In the genomic region with DNA sequence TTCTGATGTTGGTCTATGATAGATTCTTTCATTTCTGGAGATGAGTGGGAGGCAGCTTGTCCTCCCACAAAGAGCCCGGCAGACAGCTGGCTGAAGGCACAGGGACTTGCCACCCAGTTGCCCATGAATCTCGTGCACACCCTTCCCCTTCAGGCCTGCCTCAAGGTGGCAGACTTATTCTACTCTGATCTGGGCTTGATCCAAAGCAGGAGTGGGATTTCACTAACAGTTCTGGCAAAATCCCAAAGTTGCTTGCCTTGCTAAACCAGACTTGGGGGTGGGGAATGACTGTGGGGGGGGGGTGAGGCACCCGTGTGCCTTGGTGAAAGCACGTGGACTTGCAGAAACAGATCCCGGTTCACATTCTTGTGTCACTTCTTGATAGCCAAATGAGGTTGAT, we compare ENCODE assay signal across 8 mouse cellular contexts. TPM values are rescaled to one million over a fixed set of nuclear protein-coding genes. Genes with fewer than 3 reads are reported as not detected.
DNase-seq lines count a peak whose midpoint lies in the region; ATAC-seq and TF ChIP-seq lines count a peak whose summit lies in the region.

No protein-coding gene starts in this region.

- TF ChIP-seq CTCF in gastrocnemius, adult 2 months (IDR thresholded peaks at IDR 0.05), result peak; percentile 61
- peak in 1 of 2 experiments; percentile 86; a peak in 2 of 4 replicates for TF ChIP-seq CTCF in CH12.LX (conservative IDR thresholded peaks at IDR 0.05 in 1 of 2, IDR thresholded peaks at IDR 0.05 in 1 of 2; ENCODE audit: low read depth in 2 of 2, low read length in 2 of 2)

- dilution Hi-C loops in CH12.LX (cut with MboI; ENCODE audit: extremely low pct_ligation_motif_present, extremely low pct_unique_long_range_greater_than_20kb, low sequenced_read_pairs), result no loop called here

- peak; percentile 31 for DNase-seq in gastrocnemius, adult 2 months
- no peak for DNase-seq in gastrocnemius, postnatal 4 days (ENCODE audit: low spot score in 2 of 2)
- peak; percentile 65 for DNase-seq in CH12.LX (ENCODE audit: extremely low read depth)
- peak; percentile 26 to 28 for DNase-seq in cerebellum, postnatal 36 days
- peak; percentile 8 to 22 for DNase-seq in heart, postnatal 36 days
- DNase-seq in limb, embryonic 14.5 days (ENCODE audit: low spot score), result peak; percentile 87
- peak; percentile 83 for DNase-seq in retina, postnatal 1 day
- no peak for DNase-seq in thymus, postnatal 14 days

- 15% methylated on average over 5 of the region's 5 CpGs for WGBS in limb, embryonic 14.5 days

- H3K36me3 ChIP-seq in CH12.LX (replicated peaks in 1 of 2; ENCODE audit: control insufficient read depth in 1 of 2, insufficient read depth in 1 of 2, low read length in 1 of 2), result no peaks in the 10 kb centered on the region
- H3K36me3 ChIP-seq in limb, embryonic 14.5 days (ENCODE audit: control insufficient read depth, insufficient read depth, low read length), result no peaks in the 10 kb centered on the region

- no peak for ATAC-seq in limb, embryonic 14.5 days (ENCODE audit: low FRiP score, low read depth)

- H3K79me2 ChIP-seq in CH12.LX (replicated peaks; ENCODE audit: control insufficient read depth, extremely low read depth, insufficient read depth, poor library complexity, severe bottlenecking), result no peaks in the 10 kb centered on the region

- no peaks in the 10 kb centered on the region for H3K27me3 ChIP-seq in CH12.LX (replicated peaks)
- no peaks in the 10 kb centered on the region for H3K27me3 ChIP-seq in limb, embryonic 14.5 days (ENCODE audit: control insufficient read depth, insufficient read depth, low read length)

- no peak overlapping the region for H3K9ac ChIP-seq in CH12.LX (ENCODE audit: insufficient read depth, low read depth)
- no peak overlapping the region for H3K9ac ChIP-seq in limb, embryonic 14.5 days (ENCODE audit: low read depth, low read length, severe bottlenecking)

- H3K4me1 ChIP-seq in CH12.LX (ENCODE audit: control insufficient read depth in 1 of 2, insufficient read depth in 2 of 2), result peaks cover 3 to 38% of the 10 kb centered on the region in 2 experiments; a peak in 3 of 4 replicates
- no peaks in the 10 kb centered on the region for H3K4me1 ChIP-seq in limb, embryonic 14.5 days (ENCODE audit: control insufficient read depth, insufficient read depth, low read length)

- peak overlapping the region; percentile 62 for H3K27ac ChIP-seq in gastrocnemius, adult 2 months
- H3K27ac ChIP-seq in CH12.LX (ENCODE audit: insufficient read depth, low read depth), result no peak overlapping the region
- H3K27ac ChIP-seq in limb, embryonic 14.5 days (replicated peaks; ENCODE audit: low read depth, low read length), result no peak overlapping the region

- H3K9me3 ChIP-seq in CH12.LX (replicated peaks; ENCODE audit: low read length), result no peaks in the 10 kb centered on the region
- no peaks in the 10 kb centered on the region for H3K9me3 ChIP-seq in limb, embryonic 14.5 days (ENCODE audit: control insufficient read depth, low read length)

- no peak overlapping the region for H3K4me3 ChIP-seq in gastrocnemius, adult 2 months
- H3K4me3 ChIP-seq in CH12.LX (replicated peaks in 1 of 3; ENCODE audit: low read depth in 2 of 3, low read length in 2 of 3, poor library complexity in 1 of 3), result no peak overlapping the region
- no peak overlapping the region for H3K4me3 ChIP-seq in limb, embryonic 14.5 days (replicated peaks; ENCODE audit: low read length)

- intact Hi-C loops in gastrocnemius, adult 2 months (cut with DNase I), result no loop called here
- intact Hi-C loops in heart, postnatal 36 days (cut with DNase I), result loop anchor here (2.0 to 5.0 kb wide), 3 partner anchors 123 to 241 kb away; no protein-coding TSS in a partner anchor

- no peak for TF ChIP-seq EP300 in CH12.LX (IDR thresholded peaks at IDR 0.05; ENCODE audit: low read length)

- no peak for TF ChIP-seq POLR2A in CH12.LX (IDR thresholded peaks at IDR 0.05; ENCODE audit: low read depth, low read length)
- no peak for TF ChIP-seq POLR2A in limb, embryonic 14.5 days (IDR thresholded peaks at IDR 0.05; ENCODE audit: borderline replicate concordance, extremely low read depth, insufficient read depth, insufficient read length)

- in situ Hi-C loops in CH12.LX (cut with MboI; ENCODE audit: low pct_ligation_motif_present, low pct_unique_long_range_greater_than_20kb, low sequenced_read_pairs), result loop anchor here (10.0 kb wide), 1 partner anchor 145 kb away; no protein-coding TSS in a partner anchor

- peak overlapping the region; percentile 58 for H3K4me2 ChIP-seq in CH12.LX (ENCODE audit: insufficient read depth, low read depth, poor library complexity, severe bottlenecking)
- no peak overlapping the region for H3K4me2 ChIP-seq in limb, embryonic 14.5 days (replicated peaks; ENCODE audit: low read depth, low read length, severe bottlenecking)

- peak; percentile 89 for TF ChIP-seq RAD21 in CH12.LX (IDR thresholded peaks at IDR 0.05; ENCODE audit: low read depth, low read length)

TF ChIP-seq in CH12.LX, 34 proteins besides CTCF, POLR2A, EP300 and RAD21:
- TF ChIP-seq JUN (IDR thresholded peaks at IDR 0.05; ENCODE audit: insufficient read depth, low read depth, low read length) (no peak), MAZ (IDR thresholded peaks at IDR 0.05; ENCODE audit: low read depth, low read length) (peak; percentile 43; the same call in 1 of the 2 replicates), ETS1 (conservative IDR thresholded peaks at IDR 0.05; ENCODE audit: low read depth, low read length) (peak; percentile 5; the same call in 1 of the 2 replicates), IRF4 (IDR thresholded peaks at IDR 0.05; ENCODE audit: low read depth, low read length) (peak; percentile 28; the same call in 1 of the 2 replicates), TCF12 (IDR thresholded peaks at IDR 0.05; ENCODE audit: low read depth, low read length) (no peak), E2F4 (IDR thresholded peaks at IDR 0.05; ENCODE audit: insufficient replicate concordance, low read depth, low read length) (no peak), MXI1 (IDR thresholded peaks at IDR 0.05; ENCODE audit: low read depth, low read length) (peak; percentile 47; the same call in 1 of the 2 replicates), MEF2A (IDR thresholded peaks at IDR 0.05; ENCODE audit: borderline replicate concordance, low read depth, low read length) (peak; percentile 65), RCOR1 (conservative IDR thresholded peaks at IDR 0.05; ENCODE audit: low read depth, low read length) (0 out of 2 replicates have a peak, but pooled peaks have one; percentile 35), MAX (IDR thresholded peaks at IDR 0.05; ENCODE audit: low read length) (peak; percentile 48; the same call in 1 of the 2 replicates), ZC3H11A (IDR thresholded peaks at IDR 0.05; ENCODE audit: low read depth, low read length) (peak; percentile 87), MYC (IDR thresholded peaks at IDR 0.05; ENCODE audit: low read depth, low read length) (peak; percentile 69; the same call in 1 of the 2 replicates), UBTF (IDR thresholded peaks at IDR 0.05; ENCODE audit: low read depth, low read length) (no peak), BHLHE40 (IDR thresholded peaks at IDR 0.05; ENCODE audit: low read depth, low read length) (peak; percentile 86), TBP (conservative IDR thresholded peaks at IDR 0.05; ENCODE audit: low read depth, low read length) (no peak), SMC3 (IDR thresholded peaks at IDR 0.05; ENCODE audit: low read depth, low read length) (peak; percentile 92)

RNA-seq across cellular contexts. Expression of gene Kbtbd12, which starts 48.2 kb away (rescaled TPM):
- 10 to 100 TPM; 71.2 to 96.1 TPM for total RNA-seq in gastrocnemius, adult 2 months (2021)
- total RNA-seq in gastrocnemius, postnatal 4 days (2021), result 10 to 100 TPM; 28.1 to 29.6 TPM
- total RNA-seq in CH12.LX (2012; rRNA removed), result not detected in 2 replicates
- total RNA-seq in CH12.LX (2014; rRNA removed), result not detected in 2 replicates
- polyA plus RNA-seq in CH12.LX (2012; ENCODE audit: insufficient read length, low read depth), result not detected in 2 replicates
- total RNA-seq in heart, postnatal 36 days (2021), result 10 to 100 TPM; 30.3 to 39.1 TPM
- 0.50 and 0.78 TPM in 2 replicates for polyA plus RNA-seq in limb, embryonic 14.5 days (2012; rRNA removed)
- 0.95 and 1.3 TPM in 2 replicates for polyA plus RNA-seq in limb, embryonic 14.5 days (2014; fragmentation: Nextera tagmentation; extraction: Ambion mirVana)

Comparison
In these comparisons a context has a peak if more than half of its experiments do, and no peak if none do; other contexts are left out.
1. DNase-seq: peak in gastrocnemius, adult 2 months (single experiment), CH12.LX (single experiment), cerebellum, postnatal 36 days (2 of 2), heart, postnatal 36 days (2 of 2), limb, embryonic 14.5 days (single experiment) and retina, postnatal 1 day (single experiment); none in gastrocnemius, postnatal 4 days (0 of 2) and thymus, postnatal 14 days (single experiment).
2. RNA of gene Kbtbd12, which starts 48.2 kb away (total RNA-seq): 71.2 to 96.1 TPM in gastrocnemius, adult 2 months, 30.3 to 39.1 TPM in heart, postnatal 36 days and 28.1 to 29.6 TPM in gastrocnemius, postnatal 4 days; not detected in CH12.LX; every median in the first group is over 10 times any median in the second.